In genomic region chr15:103473769-103474168, GRCm38 (mm10) we compare ENCODE assay signal across 46 mouse cellular contexts. TPM values are rescaled to one million over a fixed set of nuclear protein-coding genes. Genes with fewer than 3 reads are reported as not detected.
"Had no signal": no experiment of that assay in that cellular context is flagged by ENCODE, and none has a peak within 500 bp of the region (broad histone marks: within the 10 kb centered on the region; RNA-seq: fewer than 3 reads in every experiment).

No protein-coding gene starts in this region.

- H3K4me2 ChIP-seq: limb, embryonic 12.5 days; limb, embryonic 13.5 days; limb, embryonic 15.5 days; liver, embryonic 11.5 days; liver, embryonic 12.5 days; liver, embryonic 13.5 days; liver, embryonic 15.5 days; lung, embryonic 14.5 days; lung, embryonic 15.5 days; midbrain, embryonic 11.5 days; midbrain, embryonic 12.5 days; midbrain, embryonic 13.5 days; midbrain, embryonic 15.5 days had no signal

- H3K4me3 ChIP-seq: limb, embryonic 10.5 days; limb, embryonic 12.5 days; limb, embryonic 13.5 days; limb, embryonic 15.5 days; liver, embryonic 12.5 days; liver, embryonic 13.5 days; liver, embryonic 15.5 days; lung, embryonic 15.5 days; megakaryocyte, embryonic 14.5 days; midbrain, embryonic 10.5 days; midbrain, embryonic 12.5 days; midbrain, embryonic 13.5 days; midbrain, embryonic 15.5 days; myocyte had no signal

- H3K9me3 ChIP-seq: limb, embryonic 10.5 days; limb, embryonic 12.5 days; limb, embryonic 13.5 days; limb, embryonic 15.5 days; liver, embryonic 12.5 days; liver, embryonic 13.5 days; liver, embryonic 15.5 days; lung, embryonic 15.5 days; megakaryocyte, embryonic 14.5 days; midbrain, embryonic 10.5 days; midbrain, embryonic 12.5 days; midbrain, embryonic 13.5 days; midbrain, embryonic 15.5 days had no signal

- H3K4me1 ChIP-seq: limb, embryonic 10.5 days; limb, embryonic 12.5 days; limb, embryonic 13.5 days; limb, embryonic 15.5 days; liver, embryonic 12.5 days; liver, embryonic 13.5 days; liver, embryonic 15.5 days; lung, embryonic 15.5 days; midbrain, embryonic 12.5 days; midbrain, embryonic 13.5 days; midbrain, embryonic 15.5 days had no signal

- H3K9ac ChIP-seq: limb, embryonic 12.5 days; limb, embryonic 13.5 days; limb, embryonic 15.5 days; liver, embryonic 12.5 days; liver, embryonic 13.5 days; liver, embryonic 14.5 days; liver, embryonic 15.5 days; liver, postnatal 0 days; lung, embryonic 14.5 days; lung, embryonic 15.5 days; midbrain, embryonic 12.5 days; midbrain, embryonic 13.5 days; midbrain, embryonic 15.5 days had no signal

- H3K27ac ChIP-seq: limb, embryonic 10.5 days; limb, embryonic 12.5 days; limb, embryonic 13.5 days; limb, embryonic 15.5 days; liver, embryonic 12.5 days; liver, embryonic 13.5 days; liver, embryonic 14.5 days; liver, embryonic 15.5 days; lung, embryonic 15.5 days; macrophage; midbrain, embryonic 10.5 days; midbrain, embryonic 12.5 days; midbrain, embryonic 13.5 days; midbrain, embryonic 15.5 days had no signal

- ATAC-seq: liver, embryonic 12.5 days; liver, postnatal 0 days; lung, postnatal 0 days; midbrain, embryonic 13.5 days; midbrain, embryonic 15.5 days; midbrain, embryonic 16.5 days had no signal

- H3K36me3 ChIP-seq: limb, embryonic 10.5 days; limb, embryonic 12.5 days; limb, embryonic 13.5 days; limb, embryonic 15.5 days; liver, embryonic 12.5 days; liver, embryonic 13.5 days; liver, embryonic 15.5 days; lung, embryonic 15.5 days; midbrain, embryonic 10.5 days; midbrain, embryonic 12.5 days; midbrain, embryonic 13.5 days; midbrain, embryonic 15.5 days had no signal

- DNase-seq: left cerebral cortex, postnatal 4 days; liver; liver, embryonic 13.5 days; liver, postnatal 0 days; lung, adult 18-20 months; lung, adult 2 months; lung, embryonic 14.5 days; lung, postnatal 10 days; lung, postnatal 14 days; lung, postnatal 36 days; lung, postnatal 4 days; midbrain, embryonic 14.5 days had no signal

- H3K27me3 ChIP-seq: limb, embryonic 12.5 days; limb, embryonic 15.5 days; liver, embryonic 12.5 days; liver, embryonic 13.5 days; liver, embryonic 15.5 days; lung, embryonic 15.5 days; megakaryocyte, embryonic 14.5 days; midbrain, embryonic 12.5 days; midbrain, embryonic 13.5 days; midbrain, embryonic 15.5 days had no signal

RNA-seq across cellular contexts. Expression of gene Gtsf2, which starts 25.5 kb away (rescaled TPM):
- total RNA-seq: left cerebral cortex, adult 8-10 months; left cerebral cortex, postnatal 10 days; left cerebral cortex, postnatal 14 days; left cerebral cortex, postnatal 25 days; left cerebral cortex, postnatal 36 days; left cerebral cortex, postnatal 4 days; liver, adult 2 months; megakaryocyte progenitor cell, adult 5-6 weeks; megakaryocyte, adult 5-6 weeks; megakaryocyte-erythroid progenitor cell, adult 5-6 weeks had no signal
- polyA plus RNA-seq: limb, embryonic 10.5 days; limb, embryonic 11.5 days; limb, embryonic 12.5 days; limb, embryonic 13.5 days; limb, embryonic 14.5 days; limb, embryonic 15.5 days; liver, adult 2 months; liver, embryonic 11.5 days; liver, embryonic 12.5 days; liver, embryonic 13.5 days; liver, embryonic 14.5 days; liver, embryonic 15.5 days; liver, embryonic 16.5 days; liver, postnatal 0 days; lung, adult 2 months; lung, embryonic 14.5 days; lung, embryonic 15.5 days; lung, embryonic 16.5 days; lung, postnatal 0 days; macrophage; midbrain, embryonic 11.5 days; midbrain, embryonic 12.5 days; midbrain, embryonic 13.5 days; midbrain, embryonic 14.5 days; midbrain, embryonic 15.5 days; midbrain, embryonic 16.5 days; midbrain, postnatal 0 days; myocyte had no signal

RNA-seq across cellular contexts. Expression of gene Gtsf1, which starts 43.5 kb away (rescaled TPM):
- total RNA-seq: left cerebral cortex, adult 8-10 months; left cerebral cortex, postnatal 10 days; left cerebral cortex, postnatal 4 days; liver, adult 2 months; megakaryocyte progenitor cell, adult 5-6 weeks; megakaryocyte-erythroid progenitor cell, adult 5-6 weeks; midbrain, postnatal 0 days; monocyte, adult 5-6 weeks had no signal
- polyA plus RNA-seq: limb, embryonic 10.5 days; limb, embryonic 11.5 days; limb, embryonic 12.5 days; limb, embryonic 13.5 days; limb, embryonic 15.5 days; liver, adult 2 months; liver, embryonic 11.5 days; liver, embryonic 12.5 days; liver, embryonic 13.5 days; liver, embryonic 14.5 days; liver, embryonic 15.5 days; liver, embryonic 16.5 days; liver, postnatal 0 days; lung, adult 2 months; lung, embryonic 14.5 days; lung, embryonic 16.5 days; lung, postnatal 0 days; macrophage; midbrain, embryonic 10.5 days; midbrain, embryonic 11.5 days; midbrain, embryonic 12.5 days; midbrain, embryonic 13.5 days; midbrain, embryonic 15.5 days; midbrain, embryonic 16.5 days; midbrain, postnatal 0 days had no signal
